Mouse (Mus musculus): ENCODE measurements around the gene Cul1. TPM values are rescaled to one million over a fixed set of nuclear protein-coding genes. Genes with fewer than 3 reads are reported as not detected.
"Not testable (repeated sequence)": the region's sequence is repeated elsewhere in the genome, so short reads cannot be mapped to it uniquely, and the experiment has no call there.

Gene Cul1
- 136 and 196 TPM in 2 replicates for polyA plus RNA-seq (2016; fragmentation: Nextera tagmentation; extraction: Ambion mirVana)

DNA sequence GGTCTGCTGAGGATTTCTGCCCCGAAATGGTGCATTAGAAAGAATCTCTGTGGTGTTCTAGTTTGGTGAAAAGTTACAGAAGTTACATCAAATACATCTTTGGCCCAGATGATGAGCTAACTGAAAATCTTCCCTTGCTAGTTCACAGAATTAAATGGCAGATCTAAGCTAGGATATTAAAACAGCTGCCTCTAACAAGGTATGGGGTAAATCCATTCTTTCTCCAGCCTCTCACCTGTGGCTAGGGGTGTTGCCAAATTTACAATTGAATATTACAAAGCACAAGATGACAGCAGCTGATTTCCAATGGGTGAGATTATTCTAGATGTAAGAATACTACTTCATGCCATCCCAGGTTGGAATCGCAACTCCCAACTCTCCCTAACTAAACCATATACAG is at the start of gene Cul1:
Cul1 (plus strand) TSS at position 301 of the 400 bp plus-strand sequence.
- Histone ChIP-seq H3K4me3 (peak within 1 kb of the TSS; percentile 93), H3K4me1 (replicated peaks) (peaks cover 28% of the 10 kb centered on the region)
- WGBS, result 38% methylated on average over 2 of the region's 2 CpGs

DNA sequence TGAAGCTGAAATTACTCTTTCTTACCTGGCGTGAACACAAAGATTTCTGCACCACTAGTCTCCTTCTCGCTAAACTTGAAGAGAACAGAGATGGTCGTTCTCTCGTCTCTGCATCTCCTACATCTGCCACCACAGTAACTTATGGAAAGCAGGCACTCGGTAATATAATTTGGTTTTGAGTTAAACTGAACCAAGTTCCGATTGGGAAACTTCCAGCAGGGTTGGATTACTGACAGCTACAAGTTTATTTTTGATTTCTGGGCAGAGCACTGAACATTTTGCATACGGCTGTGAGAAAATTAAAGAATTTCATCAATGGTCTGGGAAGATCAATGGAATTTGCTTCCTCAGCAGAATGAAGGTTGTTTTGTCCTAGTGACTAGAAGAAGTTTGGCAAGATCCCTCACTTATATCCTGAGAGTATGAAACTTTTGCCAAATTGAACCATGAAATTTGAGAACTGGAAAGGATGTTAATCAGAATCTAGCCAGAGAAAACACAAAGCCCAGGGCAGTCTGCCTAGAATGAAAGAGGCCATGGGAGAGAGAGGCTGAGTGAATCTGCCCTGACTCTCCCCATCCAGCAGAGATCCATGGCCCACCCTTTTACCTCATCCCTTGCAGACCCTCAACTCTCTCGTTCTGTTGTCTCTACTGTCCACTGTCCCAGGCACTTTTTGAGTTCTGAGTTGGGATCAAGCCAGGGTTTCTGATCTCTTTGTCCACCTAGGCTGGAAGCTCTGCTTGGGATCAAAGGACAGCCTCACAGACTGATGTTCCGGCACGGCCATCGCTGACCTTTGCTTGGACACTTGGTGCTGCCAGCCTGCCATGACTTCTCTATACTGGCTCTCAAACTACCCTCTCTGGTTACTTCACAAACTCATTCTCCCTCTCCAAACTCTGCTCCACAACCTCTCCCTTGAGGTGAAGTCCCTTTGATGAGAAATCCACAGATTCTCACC is 48.5 kb upstream of the Cul1 start:
- H3K4me1 ChIP-seq (replicated peaks), result no peaks in the 10 kb centered on the region
- no peaks in the 10 kb centered on the region for H3K27me3 ChIP-seq (ENCODE audit: insufficient read depth, poor library complexity, severe bottlenecking)
- H3K9me3 ChIP-seq, result no peaks in the 10 kb centered on the region
- H3K27ac ChIP-seq, result no peak overlapping the region
- WGBS, result 87% methylated on average over 11 of the region's 11 CpGs
- DNase-seq (ENCODE audit: low spot score), result no peak
- H3K36me3 ChIP-seq, result no peaks in the 10 kb centered on the region
- no peak overlapping the region for H3K4me3 ChIP-seq

More for the DNA sequence above, at the start of gene Cul1:
- no peaks in the 10 kb centered on the region for H3K9me3 ChIP-seq
- H3K36me3 ChIP-seq, result peaks cover 5% of the 10 kb centered on the region; the same call in 1 of the 2 replicates
- H3K27ac ChIP-seq, result peak within 1 kb of the TSS; percentile 100
- DNase-seq (ENCODE audit: low spot score), result no peak
- no peaks in the 10 kb centered on the region for H3K27me3 ChIP-seq (ENCODE audit: insufficient read depth, poor library complexity, severe bottlenecking)

DNA sequence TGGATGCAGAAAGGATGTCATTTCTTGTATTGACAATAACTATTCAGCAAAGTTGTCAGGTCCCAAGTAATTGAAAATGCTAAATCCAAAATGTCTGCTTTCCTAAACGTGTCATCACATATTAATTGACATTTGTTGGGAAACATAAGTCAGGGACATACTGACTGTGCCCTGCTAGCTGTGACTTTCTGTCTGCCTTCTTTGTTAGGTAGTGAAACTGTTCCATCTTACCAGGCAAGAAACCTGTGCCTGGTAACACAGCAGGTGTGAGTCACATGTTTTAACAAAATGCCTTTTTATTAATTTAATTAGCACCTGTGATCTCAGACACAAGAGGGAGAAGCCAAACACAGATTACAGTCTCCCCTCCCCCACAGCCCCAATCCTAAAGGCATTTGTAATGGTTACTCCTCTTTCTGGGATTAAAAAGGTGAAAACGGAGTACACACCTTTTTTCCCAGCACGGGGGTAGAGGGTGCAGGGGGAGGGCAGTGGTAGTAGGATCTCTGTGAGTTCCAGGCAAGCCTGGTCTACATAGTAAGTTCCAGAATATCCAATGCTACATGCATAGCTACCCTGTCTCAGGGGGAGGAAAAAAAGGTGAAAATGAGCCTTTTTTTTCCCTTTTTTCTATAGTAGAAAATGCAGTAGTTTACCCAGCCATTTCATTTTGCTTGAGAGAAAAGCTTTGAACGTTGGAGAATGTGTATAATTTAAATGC is 40.2 kb upstream of the Cul1 start:
- H3K27ac ChIP-seq, result no peak overlapping the region
- no peaks in the 10 kb centered on the region for H3K27me3 ChIP-seq (ENCODE audit: insufficient read depth, poor library complexity, severe bottlenecking)
- no peaks in the 10 kb centered on the region for H3K4me1 ChIP-seq (replicated peaks)
- H3K36me3 ChIP-seq, result no peaks in the 10 kb centered on the region
- no peaks in the 10 kb centered on the region for H3K9me3 ChIP-seq
- H3K4me3 ChIP-seq, result no peak overlapping the region
- no peak for DNase-seq (ENCODE audit: low spot score)
- WGBS, result 46% methylated on average over 4 of the region's 4 CpGs

DNA sequence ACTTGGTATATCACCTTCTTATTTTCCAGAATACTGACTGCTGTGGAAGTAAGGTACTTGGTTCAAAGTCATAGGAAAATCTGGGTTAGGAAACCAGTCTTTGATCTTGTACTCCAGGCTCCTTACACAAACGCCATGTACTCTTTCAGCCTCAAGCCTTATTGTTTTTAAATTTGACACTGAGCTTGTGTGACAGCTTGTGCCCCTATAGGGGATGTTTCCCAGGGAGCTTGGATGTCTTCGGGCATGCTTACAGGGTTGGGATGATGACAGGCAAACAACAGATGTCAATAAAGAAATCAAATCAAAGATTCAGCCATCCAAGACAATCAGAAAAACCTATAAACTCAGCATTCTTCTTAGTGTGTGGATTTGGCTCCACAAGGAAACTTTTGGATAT is 39.5 kb upstream of the Cul1 start:
- no peak overlapping the region for H3K4me3 ChIP-seq
- no peak overlapping the region for H3K27ac ChIP-seq
- no peaks in the 10 kb centered on the region for H3K4me1 ChIP-seq (replicated peaks)
- H3K36me3 ChIP-seq, result no peaks in the 10 kb centered on the region
- 48% methylated on average over 2 of the region's 2 CpGs for WGBS
- no peaks in the 10 kb centered on the region for H3K27me3 ChIP-seq (ENCODE audit: insufficient read depth, poor library complexity, severe bottlenecking)
- no peak for DNase-seq (ENCODE audit: low spot score)
- H3K9me3 ChIP-seq, result no peaks in the 10 kb centered on the region

DNA sequence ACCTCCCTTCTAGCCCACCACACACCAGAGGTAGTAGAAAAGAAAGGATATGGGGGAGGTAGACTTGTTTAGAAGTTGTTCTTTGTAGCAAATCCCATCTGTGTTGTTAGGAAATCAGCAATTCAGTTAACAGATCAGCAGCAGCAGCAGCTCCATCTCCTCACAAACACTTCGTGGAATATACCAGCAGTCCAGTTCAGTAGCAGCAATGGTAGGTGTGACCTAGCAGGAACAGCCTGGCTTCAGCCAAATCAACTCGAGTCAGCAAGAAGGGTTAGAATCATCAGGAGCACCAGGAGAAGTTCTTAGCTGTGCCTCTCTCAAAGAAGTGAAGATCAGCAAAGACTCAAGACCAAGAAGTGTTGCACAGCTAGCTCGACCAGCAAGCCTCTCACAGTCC is 34.5 kb upstream of the Cul1 start:
- no peaks in the 10 kb centered on the region for H3K4me1 ChIP-seq (replicated peaks)
- no peak overlapping the region for H3K4me3 ChIP-seq
- no peaks in the 10 kb centered on the region for H3K9me3 ChIP-seq
- H3K27ac ChIP-seq, result no peak overlapping the region
- no peak for DNase-seq (ENCODE audit: low spot score)
- WGBS, result 87% methylated on average over 3 of the region's 3 CpGs
- no peaks in the 10 kb centered on the region for H3K27me3 ChIP-seq (ENCODE audit: insufficient read depth, poor library complexity, severe bottlenecking)
- no peaks in the 10 kb centered on the region for H3K36me3 ChIP-seq

DNA sequence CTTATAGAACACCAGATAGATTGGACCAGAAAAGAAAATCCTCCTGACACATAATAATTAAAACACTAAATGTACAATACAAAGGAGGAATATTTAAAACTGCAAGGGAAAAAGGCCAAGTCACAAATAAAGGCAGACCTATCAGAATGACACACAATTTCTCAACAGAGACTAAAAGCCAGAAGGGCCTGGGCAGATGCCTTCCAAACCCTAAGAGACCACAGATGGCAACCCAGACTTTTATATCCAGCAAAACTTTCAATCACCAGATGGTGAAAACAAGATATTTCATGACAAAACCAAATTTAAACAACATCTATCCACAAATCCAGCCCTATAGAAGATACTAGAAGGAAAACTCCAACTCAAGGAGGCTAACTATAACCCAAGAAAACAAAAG is 33.0 kb upstream of the Cul1 start:
- Histone ChIP-seq H3K27me3 (ENCODE audit: insufficient read depth, poor library complexity, severe bottlenecking) (no peaks in the 10 kb centered on the region), H3K4me3 (no peak overlapping the region), H3K27ac (no peak overlapping the region), H3K36me3 (no peaks in the 10 kb centered on the region), H3K4me1 (replicated peaks) (no peaks in the 10 kb centered on the region), H3K9me3 (no peaks in the 10 kb centered on the region)
- DNase-seq (ENCODE audit: low spot score), result no peak

DNA sequence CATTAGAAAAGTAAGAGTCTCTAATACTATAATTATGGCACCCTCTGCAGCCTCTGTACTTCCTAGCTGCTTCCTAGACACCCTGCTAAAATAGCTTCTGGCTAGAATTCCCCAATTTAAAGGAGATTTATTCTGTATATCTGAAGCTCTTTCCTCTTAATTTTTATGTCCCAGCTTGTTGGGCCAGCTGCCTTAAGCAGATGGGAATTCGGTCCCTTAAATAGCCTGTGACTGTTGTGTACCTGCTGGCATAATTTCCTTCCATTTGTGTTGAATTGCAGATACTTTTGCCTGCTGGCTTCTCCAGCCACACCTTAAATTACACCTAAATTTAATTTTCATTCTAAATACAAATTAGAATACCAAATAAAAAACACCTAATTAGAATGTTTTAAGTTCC is 32.0 kb upstream of the Cul1 start:
- Histone ChIP-seq H3K9me3 (no peaks in the 10 kb centered on the region), H3K27me3 (ENCODE audit: insufficient read depth, poor library complexity, severe bottlenecking) (no peaks in the 10 kb centered on the region), H3K27ac (no peak overlapping the region), H3K4me3 (no peak overlapping the region), H3K4me1 (replicated peaks) (no peaks in the 10 kb centered on the region), H3K36me3 (no peaks in the 10 kb centered on the region)
- 91% methylated on average over 1 of the region's 1 CpGs for WGBS
- no peak for DNase-seq (ENCODE audit: low spot score)

DNA sequence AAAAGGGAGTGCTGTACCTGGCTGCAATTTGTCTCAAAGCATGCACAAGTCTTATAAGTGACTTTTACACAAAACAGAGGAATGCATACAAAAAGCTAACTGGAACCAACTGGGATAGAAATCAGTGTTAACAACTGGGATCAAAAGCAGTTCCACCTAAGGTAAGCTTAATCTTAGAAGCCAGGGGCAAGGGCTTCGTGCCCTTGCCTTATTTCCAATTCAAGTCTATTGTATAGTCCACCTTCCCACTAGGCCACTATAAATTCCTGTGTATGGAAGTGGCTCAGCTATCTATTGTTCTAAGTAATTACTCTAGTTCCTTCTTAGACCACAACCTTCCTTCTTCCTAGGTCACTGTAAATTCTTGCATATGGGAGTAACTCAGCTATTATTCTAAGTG is 27.1 kb upstream of the Cul1 start:
- Histone ChIP-seq H3K27ac (no peak overlapping the region), H3K4me3 (no peak overlapping the region), H3K9me3 (no peaks in the 10 kb centered on the region), H3K27me3 (ENCODE audit: insufficient read depth, poor library complexity, severe bottlenecking) (no peaks in the 10 kb centered on the region), H3K4me1 (replicated peaks) (no peaks in the 10 kb centered on the region), H3K36me3 (no peaks in the 10 kb centered on the region)
- 80% methylated on average over 1 of the region's 1 CpGs for WGBS
- DNase-seq (ENCODE audit: low spot score), result no peak

DNA sequence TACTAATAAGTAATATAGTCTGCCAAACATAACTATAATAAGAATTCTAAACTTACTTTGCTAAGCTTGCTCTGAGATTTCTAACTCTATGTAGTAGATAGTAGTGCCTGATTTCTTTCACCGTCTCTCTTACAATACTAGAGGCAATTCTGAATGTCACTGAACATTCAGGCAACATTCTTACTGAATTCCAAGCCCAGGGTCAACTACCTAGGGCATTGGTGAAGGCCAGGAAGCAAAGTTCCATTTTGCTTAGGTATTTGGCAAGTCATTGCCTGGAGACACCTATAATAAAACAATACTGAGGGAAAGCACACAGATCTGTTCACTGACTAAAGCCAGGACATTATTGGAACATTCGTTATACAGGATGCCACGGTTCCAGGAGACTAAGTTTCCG is 26.6 kb upstream of the Cul1 start:
- H3K27me3 ChIP-seq (ENCODE audit: insufficient read depth, poor library complexity, severe bottlenecking), result not testable (repeated sequence)
- WGBS, result 86% methylated on average over 4 of the region's 4 CpGs

DNA sequence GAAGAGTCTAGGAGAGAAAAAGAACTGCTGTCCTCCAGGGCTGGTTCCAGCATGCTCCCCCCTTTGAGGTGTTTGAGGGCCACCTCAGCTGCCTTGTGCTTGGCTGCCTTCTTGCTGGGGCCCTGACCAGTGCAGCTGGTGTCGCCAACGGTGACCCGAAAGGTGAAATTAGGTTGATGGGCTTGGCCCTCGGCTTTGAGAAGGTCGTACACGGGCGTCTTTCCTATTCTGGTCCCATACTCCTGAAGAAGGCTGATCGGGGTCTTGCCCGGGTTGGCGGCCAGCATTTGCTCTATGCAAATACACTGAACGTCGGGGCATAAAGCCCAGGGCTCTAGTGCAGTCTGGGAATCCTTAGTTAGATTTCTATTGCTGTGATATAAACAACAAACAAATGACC is 20.4 kb upstream of the Cul1 start:
- H3K27me3 ChIP-seq (ENCODE audit: insufficient read depth, poor library complexity, severe bottlenecking); H3K4me1 ChIP-seq (replicated peaks); H3K4me3 ChIP-seq; DNase-seq (ENCODE audit: low spot score); H3K9me3 ChIP-seq; H3K36me3 ChIP-seq; H3K27ac ChIP-seq: not testable (repeated sequence)
- WGBS, result 91% methylated on average over 12 of the region's 12 CpGs

More for the DNA sequence above, 26.6 kb upstream of the Cul1 start:
- H3K27ac ChIP-seq; H3K4me1 ChIP-seq (replicated peaks); H3K4me3 ChIP-seq; DNase-seq (ENCODE audit: low spot score); H3K9me3 ChIP-seq; H3K36me3 ChIP-seq: not testable (repeated sequence)

DNA sequence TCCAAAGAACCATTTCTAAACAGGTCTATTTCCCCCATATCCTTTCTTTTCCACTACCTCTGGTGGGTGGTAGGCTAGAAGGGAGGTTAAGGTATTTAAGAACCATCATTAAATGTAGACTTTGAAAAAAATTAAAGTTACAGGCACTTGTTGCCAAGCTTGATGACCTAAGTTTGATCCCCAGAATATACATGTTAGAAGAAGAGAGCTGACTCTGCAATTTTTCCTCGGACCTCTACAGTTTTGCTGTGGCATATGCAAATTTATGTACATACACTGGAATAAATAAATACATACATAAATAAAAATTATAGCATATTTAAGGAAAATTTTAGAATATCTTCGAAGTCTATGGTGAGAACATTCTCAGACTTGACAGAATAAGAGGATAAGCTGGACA is 13.1 kb upstream of the Cul1 start:
- Histone ChIP-seq H3K36me3 (no peaks in the 10 kb centered on the region), H3K9me3 (no peaks in the 10 kb centered on the region), H3K27me3 (ENCODE audit: insufficient read depth, poor library complexity, severe bottlenecking) (no peaks in the 10 kb centered on the region), H3K4me1 (replicated peaks) (no peaks in the 10 kb centered on the region), H3K27ac (no peak overlapping the region), H3K4me3 (no peak overlapping the region)
- DNase-seq (ENCODE audit: low spot score), result no peak
- WGBS, result 79% methylated on average over 2 of the region's 2 CpGs

DNA sequence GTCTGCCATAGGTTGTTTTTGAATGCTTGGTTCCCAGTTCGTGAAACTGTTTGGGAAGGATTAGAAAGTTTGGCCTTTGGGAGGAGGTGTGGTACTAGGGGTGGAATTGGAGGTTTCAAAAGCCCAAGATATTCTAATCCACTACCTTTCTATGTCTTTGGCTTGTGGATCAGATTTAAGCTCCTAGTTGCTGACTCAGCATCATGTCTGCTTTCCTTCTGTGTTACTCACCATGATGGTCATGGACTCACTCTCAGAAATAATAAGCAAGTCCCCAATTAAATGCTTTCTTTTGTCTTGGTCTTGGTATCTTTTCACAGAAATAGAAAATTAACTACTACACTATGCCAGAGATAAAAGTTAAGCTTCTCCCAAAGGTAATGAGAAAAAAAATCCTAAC is 5.5 kb upstream of the Cul1 start:
- no peak for DNase-seq (ENCODE audit: low spot score)
- 96% methylated on average over 1 of the region's 1 CpGs for WGBS
- no peak overlapping the region for H3K27ac ChIP-seq
- no peaks in the 10 kb centered on the region for H3K36me3 ChIP-seq
- H3K4me1 ChIP-seq (replicated peaks), result no peaks in the 10 kb centered on the region
- no peaks in the 10 kb centered on the region for H3K9me3 ChIP-seq
- no peaks in the 10 kb centered on the region for H3K27me3 ChIP-seq (ENCODE audit: insufficient read depth, poor library complexity, severe bottlenecking)
- H3K4me3 ChIP-seq, result no peak overlapping the region

DNA sequence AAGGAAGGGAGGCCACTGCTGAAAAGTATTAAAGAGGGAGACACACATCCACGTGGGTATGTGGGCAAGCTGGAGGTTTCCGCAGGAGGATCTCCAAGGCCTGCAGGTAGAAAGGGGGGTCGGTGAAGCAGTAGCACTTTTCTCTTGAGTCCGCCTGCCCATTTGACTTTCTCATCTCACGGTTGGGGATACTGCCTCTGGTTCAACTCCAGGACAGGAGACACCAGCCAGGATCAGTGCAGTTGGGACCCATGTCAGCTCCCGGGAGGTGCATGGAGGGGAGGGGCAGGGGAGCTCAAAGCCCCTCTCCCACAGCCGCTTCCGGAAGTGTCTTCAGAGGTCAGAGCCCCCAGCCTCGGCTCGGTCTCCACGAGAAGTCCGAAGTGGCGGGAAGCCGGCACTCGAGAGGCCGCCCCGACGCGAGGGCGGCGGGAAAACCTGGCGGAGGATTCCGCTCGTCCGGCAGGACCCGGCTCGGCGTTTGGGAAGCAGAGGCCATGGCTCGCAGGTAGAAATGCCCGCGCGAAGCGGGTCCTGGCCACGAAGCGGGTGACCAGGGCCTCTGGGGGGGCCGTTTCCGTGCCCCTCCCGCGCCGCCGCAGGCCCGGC is 428 bp downstream of the Cul1 start:
- peaks cover 5% of the 10 kb centered on the region; the same call in 1 of the 2 replicates for H3K36me3 ChIP-seq
- H3K4me3 ChIP-seq, result peak overlapping the region; percentile 93
- H3K27me3 ChIP-seq (ENCODE audit: insufficient read depth, poor library complexity, severe bottlenecking), result no peaks in the 10 kb centered on the region
- under 1% methylated on average over 42 of the region's 42 CpGs for WGBS
- H3K4me1 ChIP-seq (replicated peaks), result peaks cover 28% of the 10 kb centered on the region
- H3K27ac ChIP-seq, result peak overlapping the region; percentile 100
- DNase-seq (ENCODE audit: low spot score), result peak; percentile 84
- no peaks in the 10 kb centered on the region for H3K9me3 ChIP-seq
